Mouse (Mus musculus) liver, embryonic 15.5 days (tissue): ENCODE data around the gene Ptpn3. TPM values are rescaled to one million over a fixed set of nuclear protein-coding genes. Genes with fewer than 3 reads are reported as not detected.

Source experiments
- ATAC-seq: fragments of 200-750 bp; cut with Nextera tagmentation; 2 replicates; pipeline ENCODE4 v1.8.0; 2017; ENCODE audit warnings: moderate number of reproducible peaks, mild to moderate bottlenecking, moderate library complexity; ENCODE audit not compliant: insufficient read depth
- H3K27ac ChIP-seq: fragments of 300-500 bp; sonication (generic); replicated peaks from 2 replicates; pipeline ENCODE4 v1.5.1; 2015; ENCODE audit warnings: mild to moderate bottlenecking, inconsistent platforms
- H3K27me3 ChIP-seq: fragments of 300-500 bp; sonication (generic); 2 replicates; pipeline ENCODE4 v1.6.1; 2015; ENCODE audit warnings: mild to moderate bottlenecking, inconsistent platforms
- H3K36me3 ChIP-seq: fragments of 300-500 bp; sonication (generic); replicated peaks from 2 replicates; pipeline ENCODE4 v1.6.1; 2015; ENCODE audit warnings: moderate library complexity, mild to moderate bottlenecking, inconsistent platforms
- H3K4me1 ChIP-seq: fragments of 300-500 bp; sonication (generic); replicated peaks from 2 replicates; pipeline ENCODE4 v1.6.1; 2015; ENCODE audit warnings: inconsistent platforms
- H3K4me2 ChIP-seq: fragments of 300-500 bp; sonication (generic); 2 replicates; pipeline ENCODE4 v1.6.1; 2015; ENCODE audit warnings: moderate library complexity, mild to moderate bottlenecking, inconsistent platforms
- H3K4me3 ChIP-seq: fragments of 300-500 bp; sonication (generic); replicated peaks from 2 replicates; pipeline ENCODE4 v1.5.1; 2015; ENCODE audit warnings: mild to moderate bottlenecking, inconsistent platforms
- H3K9ac ChIP-seq: fragments of 300-500 bp; sonication (generic); 2 replicates; pipeline ENCODE4 v1.6.1; 2015; ENCODE audit warnings: moderate library complexity, mild to moderate bottlenecking, inconsistent platforms
- H3K9me3 ChIP-seq: fragments of 300-500 bp; sonication (generic); replicated peaks from 2 replicates; pipeline ENCODE4 v1.6.1; 2016; ENCODE audit warnings: inconsistent platforms
- WGBS: fragments of 180-500 bp; shearing (Covaris S2); methylation state at CpG from one replicate; pipeline ENCODE4 v1.1.7; 2015; ENCODE audit warnings: mixed read lengths; ENCODE audit not compliant: insufficient replicate concordance; 5-methylcytosine and 5-hydroxymethylcytosine counted together
- polyA plus RNA-seq: library from polyadenylated mRNA; unstranded; fragments of >200 nt; fragmentation: Nextera tagmentation; extraction: Ambion mirVana; gene quantifications from 2 replicates; pipeline ENCODE4 v1.2.1, GENCODE M21; 2015

Ptpn3 gene
- polyA plus RNA-seq, 1 experiment from 2014 or later, result 0.52 TPM

DNA sequence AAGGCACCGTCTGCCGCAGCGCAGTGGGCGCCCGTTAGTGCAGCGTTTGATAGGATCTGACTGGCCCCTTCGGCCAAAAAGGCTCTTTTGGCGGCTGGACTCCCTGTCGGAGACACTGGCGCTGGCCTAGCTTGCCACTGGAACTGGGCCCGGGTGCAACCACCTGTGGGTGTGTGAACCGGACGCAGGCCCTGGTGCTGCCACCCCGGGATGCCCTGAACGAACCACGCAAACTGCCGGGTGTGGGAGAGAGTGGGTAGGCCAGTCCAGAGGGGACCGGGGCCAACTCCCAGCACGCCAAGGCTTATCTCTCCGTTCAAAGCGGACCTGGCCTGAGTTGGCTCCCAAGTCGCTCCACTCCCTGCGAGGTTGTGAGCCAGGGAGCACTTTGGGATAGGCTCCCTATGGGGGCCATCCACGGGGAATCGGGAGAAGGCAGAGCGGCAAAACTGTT, 159.7 kb downstream of the Ptpn3 start:
- ATAC-seq, result no peak
- peak overlapping the region; percentile 64 for H3K4me3 ChIP-seq
- peak overlapping the region; percentile 25; the same call in 1 of the 2 replicates for H3K9ac ChIP-seq
- H3K27me3 ChIP-seq, result peaks cover 90% of the 10 kb centered on the region
- H3K4me2 ChIP-seq, result peak overlapping the region; percentile 86
- peaks cover 37% of the 10 kb centered on the region for H3K4me1 ChIP-seq
- WGBS, result 7% methylated on average over 26 of the region's 26 CpGs
- H3K27ac ChIP-seq, result no peak overlapping the region
- H3K36me3 ChIP-seq, result no peaks in the 10 kb centered on the region
- no peaks in the 10 kb centered on the region for H3K9me3 ChIP-seq

DNA sequence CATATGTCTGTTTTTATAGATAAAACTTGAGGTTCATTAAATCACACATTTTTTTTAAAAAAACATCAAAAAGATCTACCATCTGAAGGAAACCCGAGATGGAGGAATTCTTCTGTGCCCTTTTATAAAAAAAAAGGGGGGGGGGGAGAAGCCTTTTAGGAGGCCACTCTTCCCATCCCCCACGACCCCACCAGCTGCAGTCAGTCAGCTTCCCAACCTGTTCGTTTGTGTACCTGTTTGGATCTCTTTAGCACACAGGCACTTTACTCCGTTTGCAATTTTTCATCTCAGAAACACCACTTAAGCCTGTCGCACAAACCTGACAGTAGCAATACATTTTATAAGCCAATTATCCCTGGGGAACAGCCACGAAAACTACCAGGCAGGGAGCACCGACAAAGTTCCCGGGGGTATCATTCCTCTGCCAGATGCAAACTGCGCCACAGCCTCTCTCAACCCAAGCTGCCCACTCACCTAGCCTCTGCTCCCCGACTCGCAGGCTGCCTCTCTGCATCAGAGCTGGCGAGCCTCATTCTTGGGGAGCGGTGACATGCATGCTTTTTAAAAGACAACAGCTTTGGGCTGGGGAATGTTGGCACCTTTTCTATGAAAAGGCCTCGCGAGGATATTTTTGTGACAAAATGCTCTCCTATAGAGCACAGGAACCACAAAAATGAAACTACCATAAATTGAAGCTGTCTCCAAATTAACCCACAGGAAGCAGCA, 160.5 kb downstream of the Ptpn3 start:
- Histone ChIP-seq H3K36me3 (no peaks in the 10 kb centered on the region), H3K9me3 (no peaks in the 10 kb centered on the region), H3K4me2 (peak overlapping the region; percentile 86), H3K27ac (no peak overlapping the region), H3K27me3 (peaks cover 87% of the 10 kb centered on the region), H3K4me3 (peak overlapping the region; percentile 64), H3K9ac (no peak overlapping the region), H3K4me1 (peaks cover 37% of the 10 kb centered on the region)
- WGBS, result 23% methylated on average over 15 of the region's 15 CpGs
- ATAC-seq, result no peak

Other genes with a start within 250 kb of the Ptpn3 start
- gene Epb41l4b, start 158.4 kb downstream of the Ptpn3 start, polyA plus RNA-seq, result 2.0 and 2.4 TPM in 2 replicates
- gene Palm2, start 132.4 kb upstream of the Ptpn3 start, polyA plus RNA-seq, result 0.16 and 0.46 TPM in 2 replicates